Mouse (Mus musculus): ENCODE data around the gene Misp. TPM values are rescaled to one million over a fixed set of nuclear protein-coding genes. Genes with fewer than 3 reads are reported as not detected.

Gene Misp
- polyA plus RNA-seq, 1 experiment from 2014 or later: 204 TPM

- peaks cover 2% of the 10 kb centered on the region; the same call in 1 of the 2 replicates for H3K27me3 ChIP-seq (replicated peaks; ENCODE audit: control insufficient read depth, insufficient read depth, low read length)
- H3K27ac ChIP-seq (ENCODE audit: low read length): no peak overlapping the region
- H3K36me3 ChIP-seq (ENCODE audit: control insufficient read depth, insufficient read depth, low read length): no peaks in the 10 kb centered on the region
- H3K4me3 ChIP-seq (ENCODE audit: low read length): peak overlapping the region; percentile 54
- 33% methylated on average over 21 of the region's 21 CpGs for WGBS
- H3K9me3 ChIP-seq (ENCODE audit: control insufficient read depth, low read length): no peaks in the 10 kb centered on the region
- peak overlapping the region; percentile 94 for H3K4me2 ChIP-seq (ENCODE audit: low read depth, low read length)
- no peak for ATAC-seq
- peaks cover 37% of the 10 kb centered on the region for H3K4me1 ChIP-seq (ENCODE audit: control insufficient read depth, insufficient read depth, low read length)
- peak overlapping the region; percentile 43 for H3K9ac ChIP-seq (ENCODE audit: low read depth, low read length)
These were observed 39.6 kb upstream of the Misp start for GRCm38 (mm10) chr10:79781139-79781538.

DNA sequence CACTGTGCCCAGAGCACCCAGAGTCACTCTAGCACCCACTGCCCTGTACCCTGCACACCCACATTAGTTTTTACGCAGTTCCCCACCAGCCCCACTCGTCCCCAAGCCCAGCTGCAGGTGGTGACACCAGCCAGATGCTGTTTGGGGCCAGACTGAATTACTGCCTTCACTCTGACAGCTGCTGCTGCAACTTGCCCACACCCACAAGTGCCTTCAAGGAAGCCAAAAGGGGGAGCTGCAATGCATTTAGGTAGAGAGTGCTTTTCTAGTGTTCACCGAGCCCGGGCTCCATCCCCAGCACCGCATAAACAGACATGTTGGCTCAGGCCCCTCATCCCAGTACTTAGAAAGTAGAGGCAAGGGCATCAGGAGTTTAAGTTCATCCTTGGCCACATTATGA, 38.8 kb upstream of the Misp start:
- Histone ChIP-seq H3K27me3 (replicated peaks; ENCODE audit: control insufficient read depth, insufficient read depth, low read length) (peaks cover 2% of the 10 kb centered on the region; the same call in 1 of the 2 replicates), H3K9me3 (ENCODE audit: control insufficient read depth, low read length) (no peaks in the 10 kb centered on the region), H3K4me3 (ENCODE audit: low read length) (no peak overlapping the region), H3K9ac (ENCODE audit: low read depth, low read length) (no peak overlapping the region), H3K4me1 (ENCODE audit: control insufficient read depth, insufficient read depth, low read length) (peaks cover 34% of the 10 kb centered on the region), H3K27ac (ENCODE audit: low read length) (no peak overlapping the region), H3K4me2 (ENCODE audit: low read depth, low read length) (no peak overlapping the region), H3K36me3 (ENCODE audit: control insufficient read depth, insufficient read depth, low read length) (no peaks in the 10 kb centered on the region)
- ATAC-seq: no peak
- 72% methylated on average over 5 of the region's 5 CpGs for WGBS

DNA sequence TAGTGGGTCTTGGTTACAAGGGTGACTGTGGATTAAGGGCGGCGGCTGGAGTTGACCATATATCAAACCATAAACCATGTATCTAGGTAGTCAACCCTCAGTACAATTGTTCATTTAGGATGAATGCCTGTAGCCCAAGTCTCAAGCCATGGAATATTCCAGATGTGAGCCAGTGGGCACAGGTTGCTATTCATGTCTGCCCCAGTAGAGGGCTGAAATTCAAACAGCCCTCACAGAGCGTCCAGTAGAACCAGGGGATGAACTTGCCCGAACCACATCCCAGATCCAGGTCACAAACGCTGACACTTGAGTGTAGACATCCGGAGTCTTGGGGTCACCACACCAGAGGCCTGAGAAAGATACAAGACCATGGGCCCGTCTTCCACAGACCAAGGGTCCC, 37.7 kb upstream of the Misp start:
- WGBS: 61% methylated on average over 7 of the region's 7 CpGs
- Histone ChIP-seq H3K9me3 (ENCODE audit: control insufficient read depth, low read length) (no peaks in the 10 kb centered on the region), H3K9ac (ENCODE audit: low read depth, low read length) (no peak overlapping the region), H3K4me3 (ENCODE audit: low read length) (no peak overlapping the region), H3K36me3 (ENCODE audit: control insufficient read depth, insufficient read depth, low read length) (no peaks in the 10 kb centered on the region), H3K4me2 (ENCODE audit: low read depth, low read length) (no peak overlapping the region), H3K27me3 (replicated peaks; ENCODE audit: control insufficient read depth, insufficient read depth, low read length) (peaks cover 2% of the 10 kb centered on the region; the same call in 1 of the 2 replicates), H3K27ac (ENCODE audit: low read length) (no peak overlapping the region), H3K4me1 (ENCODE audit: control insufficient read depth, insufficient read depth, low read length) (peaks cover 24% of the 10 kb centered on the region)
- ATAC-seq: no peak

- Histone ChIP-seq H3K9me3 (ENCODE audit: control insufficient read depth, low read length) (no peaks in the 10 kb centered on the region), H3K4me3 (ENCODE audit: low read length) (no peak overlapping the region), H3K9ac (ENCODE audit: low read depth, low read length) (no peak overlapping the region), H3K4me1 (ENCODE audit: control insufficient read depth, insufficient read depth, low read length) (peaks cover 16% of the 10 kb centered on the region), H3K4me2 (ENCODE audit: low read depth, low read length) (no peak overlapping the region), H3K27ac (ENCODE audit: low read length) (no peak overlapping the region), H3K27me3 (replicated peaks; ENCODE audit: control insufficient read depth, insufficient read depth, low read length) (peaks cover 2% of the 10 kb centered on the region; the same call in 1 of the 2 replicates), H3K36me3 (ENCODE audit: control insufficient read depth, insufficient read depth, low read length) (no peaks in the 10 kb centered on the region)
- ATAC-seq: no peak
- WGBS: 39% methylated on average over 27 of the region's 27 CpGs
These were observed 36.6 kb upstream of the Misp start for GRCm38 (mm10) chr10:79783920-79784800.

DNA sequence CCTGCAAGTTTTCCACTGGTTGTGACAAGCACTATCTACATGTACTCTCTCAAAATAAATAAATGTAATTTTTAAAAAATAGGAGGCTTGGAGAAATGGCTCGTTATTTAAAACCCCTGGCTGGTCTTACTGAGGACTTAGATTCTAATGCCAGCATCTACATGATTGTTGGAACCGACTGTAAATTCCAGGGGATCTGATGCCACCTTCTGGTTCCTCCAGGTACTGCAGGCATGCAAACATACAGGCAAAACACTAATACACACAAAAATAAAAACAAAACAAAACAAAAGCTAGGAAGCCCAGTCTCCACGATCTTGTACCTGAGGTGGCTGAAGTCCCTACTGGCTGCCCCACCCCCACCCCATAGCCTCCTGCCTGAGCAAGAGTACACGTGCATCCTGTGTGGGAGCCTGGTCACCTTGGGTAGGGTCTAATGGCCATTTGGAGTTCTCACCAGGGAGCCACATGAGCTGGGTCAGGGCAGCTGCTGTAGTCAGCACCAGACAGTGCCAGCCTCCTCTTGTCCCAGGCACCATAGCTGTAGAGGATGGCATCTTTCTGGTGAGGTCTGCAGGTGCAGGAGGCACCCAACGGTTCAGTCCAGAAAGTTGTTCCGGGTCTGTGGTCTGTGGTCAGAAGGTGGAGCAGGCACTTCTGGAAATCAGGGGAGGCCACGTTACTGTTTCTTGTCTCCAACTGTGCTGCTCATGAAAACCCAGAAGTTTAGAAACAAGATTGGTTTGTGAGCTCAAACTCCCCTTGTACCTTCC, 32.2 kb upstream of the Misp start:
- no peak for ATAC-seq
- no peak overlapping the region for H3K27ac ChIP-seq (ENCODE audit: low read length)
- H3K9ac ChIP-seq (ENCODE audit: low read depth, low read length): no peak overlapping the region
- no peak overlapping the region for H3K4me2 ChIP-seq (ENCODE audit: low read depth, low read length)
- peaks cover 2% of the 10 kb centered on the region; the same call in 1 of the 2 replicates for H3K27me3 ChIP-seq (replicated peaks; ENCODE audit: control insufficient read depth, insufficient read depth, low read length)
- H3K36me3 ChIP-seq (ENCODE audit: control insufficient read depth, insufficient read depth, low read length): no peaks in the 10 kb centered on the region
- no peak overlapping the region for H3K4me3 ChIP-seq (ENCODE audit: low read length)
- H3K4me1 ChIP-seq (ENCODE audit: control insufficient read depth, insufficient read depth, low read length): peaks cover 2% of the 10 kb centered on the region
- no peaks in the 10 kb centered on the region for H3K9me3 ChIP-seq (ENCODE audit: control insufficient read depth, low read length)
- 35% methylated on average over 7 of the region's 7 CpGs for WGBS

DNA sequence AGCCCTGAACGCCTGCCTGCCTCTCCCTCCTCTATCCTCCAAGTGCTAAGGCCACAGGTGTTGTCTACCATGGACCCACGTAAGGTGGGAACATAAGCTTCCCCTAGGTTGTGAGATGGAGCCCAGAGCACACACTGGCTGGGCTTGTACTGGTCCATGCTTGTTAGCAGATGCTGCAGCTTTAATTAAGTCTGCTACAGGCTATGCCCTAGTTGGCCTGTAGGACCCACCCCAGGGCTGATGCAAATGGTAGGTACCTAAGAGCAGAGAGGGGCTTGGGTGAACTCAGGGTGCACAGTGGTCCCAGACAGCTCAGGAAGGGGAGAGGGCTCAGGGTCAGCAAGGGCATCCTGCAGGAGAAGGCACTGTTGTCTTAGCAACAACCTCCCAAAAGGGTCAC, 31.2 kb upstream of the Misp start:
- ATAC-seq: no peak
- no peaks in the 10 kb centered on the region for H3K9me3 ChIP-seq (ENCODE audit: control insufficient read depth, low read length)
- no peak overlapping the region for H3K4me3 ChIP-seq (ENCODE audit: low read length)
- H3K4me2 ChIP-seq (ENCODE audit: low read depth, low read length): no peak overlapping the region
- H3K36me3 ChIP-seq (ENCODE audit: control insufficient read depth, insufficient read depth, low read length): no peaks in the 10 kb centered on the region
- no peak overlapping the region for H3K27ac ChIP-seq (ENCODE audit: low read length)
- WGBS: 55% methylated on average over 2 of the region's 2 CpGs
- peaks cover 12% of the 10 kb centered on the region for H3K4me1 ChIP-seq (ENCODE audit: control insufficient read depth, insufficient read depth, low read length)
- H3K27me3 ChIP-seq (replicated peaks; ENCODE audit: control insufficient read depth, insufficient read depth, low read length): no peaks in the 10 kb centered on the region; the same call in 1 of the 2 replicates
- no peak overlapping the region for H3K9ac ChIP-seq (ENCODE audit: low read depth, low read length)

GRCm38 (mm10) chr10:79790861-79791260, 29.9 kb upstream of the Misp start, which contains the start of gene Prss57:
Gene Prss57 (minus strand): TSS chr10:79790961.
- H3K27ac ChIP-seq (ENCODE audit: low read length): no peak within 1 kb of the TSS
- H3K4me2 ChIP-seq (ENCODE audit: low read depth, low read length): no peak within 1 kb of the TSS
- no peak within 1 kb of the TSS for H3K9ac ChIP-seq (ENCODE audit: low read depth, low read length)
- H3K36me3 ChIP-seq (ENCODE audit: control insufficient read depth, insufficient read depth, low read length): no peaks in the 10 kb centered on the region
- H3K4me3 ChIP-seq (ENCODE audit: low read length): no peak within 1 kb of the TSS
- WGBS: 88% methylated on average over 4 of the region's 4 CpGs
- H3K9me3 ChIP-seq (ENCODE audit: control insufficient read depth, low read length): no peaks in the 10 kb centered on the region; the same call in 1 of the 2 replicates
- no peaks in the 10 kb centered on the region for H3K27me3 ChIP-seq (replicated peaks; ENCODE audit: control insufficient read depth, insufficient read depth, low read length)
- no peak for ATAC-seq
- peaks cover 18% of the 10 kb centered on the region for H3K4me1 ChIP-seq (ENCODE audit: control insufficient read depth, insufficient read depth, low read length)

- Histone ChIP-seq H3K4me3 (ENCODE audit: low read length) (no peak overlapping the region), H3K4me1 (ENCODE audit: control insufficient read depth, insufficient read depth, low read length) (peaks cover 22% of the 10 kb centered on the region), H3K9ac (ENCODE audit: low read depth, low read length) (no peak overlapping the region), H3K27ac (ENCODE audit: low read length) (no peak overlapping the region), H3K36me3 (ENCODE audit: control insufficient read depth, insufficient read depth, low read length) (no peaks in the 10 kb centered on the region), H3K4me2 (ENCODE audit: low read depth, low read length) (no peak overlapping the region), H3K9me3 (ENCODE audit: control insufficient read depth, low read length) (no peaks in the 10 kb centered on the region; the same call in 1 of the 2 replicates), H3K27me3 (replicated peaks; ENCODE audit: control insufficient read depth, insufficient read depth, low read length) (no peaks in the 10 kb centered on the region)
- no peak for ATAC-seq
- 81% methylated on average over 5 of the region's 5 CpGs for WGBS
These were observed 28.3 kb upstream of the Misp start for GRCm38 (mm10) chr10:79792339-79793040.

Data from intestine, embryonic 16.5 days (tissue).